Mouse (Mus musculus) intestine, postnatal 0 days (tissue): ENCODE measurements at regions not wholly inside any gene's neighbourhood (a gene's known extent, or its start where the extent isn't known, plus 50 kb on each side); places are given as distances from the start of the nearest gene placed in this dataset.

ENCODE experiments used
- ATAC-seq: fragments of 200-750 bp; cut with Nextera tagmentation; 2 replicates; pipeline ENCODE4 v1.8.0; 2017; ENCODE audit warnings: mild to moderate bottlenecking, moderate TSS enrichment, moderate library complexity
- H3K27ac ChIP-seq: fragments of 300-500 bp; sonication (generic); 2 replicates; pipeline ENCODE4 v1.5.1; 2014; ENCODE audit warnings: mild to moderate bottlenecking, low read depth, low read length, moderate library complexity
- H3K27me3 ChIP-seq: fragments of 300-500 bp; sonication (generic); replicated peaks from 2 replicates; pipeline ENCODE4 v1.6.1; 2014; ENCODE audit warnings: low read length, mixed read lengths; ENCODE audit not compliant: control insufficient read depth, insufficient read depth
- H3K36me3 ChIP-seq: fragments of 300-500 bp; sonication (generic); 2 replicates; pipeline ENCODE4 v1.6.1; 2014; ENCODE audit warnings: mild to moderate bottlenecking, moderate library complexity; ENCODE audit not compliant: control insufficient read depth, insufficient read depth
- H3K4me1 ChIP-seq: fragments of 300-500 bp; sonication (generic); replicated peaks from 2 replicates; pipeline ENCODE4 v1.6.1; 2014; ENCODE audit warnings: antibody characterized with exemption, low read length, mixed read lengths; ENCODE audit not compliant: control insufficient read depth, insufficient read depth
- H3K4me2 ChIP-seq: fragments of 300-500 bp; sonication (generic); replicated peaks from 2 replicates; pipeline ENCODE4 v1.6.1; 2014; ENCODE audit warnings: low read depth, mild to moderate bottlenecking, moderate library complexity
- H3K4me3 ChIP-seq: fragments of 300-500 bp; sonication (generic); 2 replicates; pipeline ENCODE4 v1.5.1; 2014; ENCODE audit warnings: low read depth, low read length
- H3K9ac ChIP-seq: fragments of 300-500 bp; sonication (generic); 2 replicates; pipeline ENCODE4 v1.6.1; 2014; ENCODE audit warnings: mild to moderate bottlenecking, low read depth, low read length
- H3K9me3 ChIP-seq: fragments of 300-500 bp; sonication (generic); 2 replicates; pipeline ENCODE4 v1.6.1; 2016; ENCODE audit warnings: mixed run types; ENCODE audit not compliant: control insufficient read depth
- CTCF ChIP-seq: sonication (generic); IDR thresholded peaks from 2 replicates; pipeline ENCODE4 v1.5.1; 2016; ENCODE audit warnings: low read depth, mild to moderate bottlenecking, control low read depth, antibody characterized with exemption, moderate library complexity
- WGBS: fragments of 180-500 bp; shearing (Covaris S2); extraction: QIAGEN DNeasy Blood & Tissue Kit; methylation state at CpG from one replicate; pipeline ENCODE4 v1.1.7; 2014; 5-methylcytosine and 5-hydroxymethylcytosine counted together

- no peak overlapping the region for H3K27ac ChIP-seq
- H3K9ac ChIP-seq = no peak overlapping the region
- H3K4me1 ChIP-seq = no peaks in the 10 kb centered on the region
- no peak for ATAC-seq
- H3K4me3 ChIP-seq = no peak overlapping the region
- no peaks in the 10 kb centered on the region for H3K9me3 ChIP-seq
- H3K4me2 ChIP-seq = no peak overlapping the region
- H3K36me3 ChIP-seq = no peaks in the 10 kb centered on the region
- no peaks in the 10 kb centered on the region for H3K27me3 ChIP-seq
- TF ChIP-seq CTCF = no peak
- 87% methylated on average over 5 of the region's 5 CpGs for WGBS
Observed at GRCm38 (mm10) chr12:57928030-57928429, 283.5 kb upstream of the Sstr1 start.

- ATAC-seq = no peak
- Histone ChIP-seq H3K36me3 (no peaks in the 10 kb centered on the region), H3K27me3 (no peaks in the 10 kb centered on the region), H3K4me2 (no peak overlapping the region), H3K27ac (no peak overlapping the region), H3K9ac (no peak overlapping the region), H3K4me1 (no peaks in the 10 kb centered on the region), H3K4me3 (no peak overlapping the region), H3K9me3 (no peaks in the 10 kb centered on the region)
- no peak for TF ChIP-seq CTCF
Observed at GRCm38 (mm10) chr12:57931856-57932255, 279.7 kb upstream of the Sstr1 start.

- Histone ChIP-seq H3K4me2 (no peak overlapping the region), H3K4me3 (no peak overlapping the region), H3K9me3 (no peaks in the 10 kb centered on the region), H3K36me3 (no peaks in the 10 kb centered on the region), H3K4me1 (no peaks in the 10 kb centered on the region), H3K27ac (no peak overlapping the region), H3K27me3 (no peaks in the 10 kb centered on the region), H3K9ac (no peak overlapping the region)
- 71% methylated on average over 5 of the region's 5 CpGs for WGBS
- no peak for ATAC-seq
- TF ChIP-seq CTCF = no peak
Observed at GRCm38 (mm10) chr12:57949886-57950285, 261.7 kb upstream of the Sstr1 start.

- Histone ChIP-seq H3K4me2 (no peak overlapping the region), H3K4me1 (no peaks in the 10 kb centered on the region), H3K9me3 (no peaks in the 10 kb centered on the region), H3K36me3 (no peaks in the 10 kb centered on the region), H3K9ac (no peak overlapping the region), H3K27ac (no peak overlapping the region), H3K27me3 (no peaks in the 10 kb centered on the region), H3K4me3 (no peak overlapping the region)
- ATAC-seq = no peak
- TF ChIP-seq CTCF = no peak
- WGBS = 66% methylated on average over 2 of the region's 2 CpGs
Observed at GRCm38 (mm10) chr12:57958527-57958926, 253.0 kb upstream of the Sstr1 start.

- WGBS = 85% methylated on average over 6 of the region's 6 CpGs
- no peak for TF ChIP-seq CTCF
- ATAC-seq = no peak
Observed at GRCm38 (mm10) chr12:57960171-57960570, 251.4 kb upstream of the Sstr1 start.

GRCm38 (mm10) chr12:57969168-57969567 lies 242.4 kb upstream of the Sstr1 start:
- H3K4me3 ChIP-seq = no peak overlapping the region
- no peaks in the 10 kb centered on the region for H3K36me3 ChIP-seq
- H3K9me3 ChIP-seq = no peaks in the 10 kb centered on the region
- 65% methylated on average over 3 of the region's 3 CpGs for WGBS
- no peaks in the 10 kb centered on the region for H3K27me3 ChIP-seq
- no peak for ATAC-seq
- no peak overlapping the region for H3K9ac ChIP-seq
- H3K4me2 ChIP-seq = no peak overlapping the region
- no peak overlapping the region for H3K27ac ChIP-seq
- no peaks in the 10 kb centered on the region for H3K4me1 ChIP-seq
- no peak for TF ChIP-seq CTCF

More at GRCm38 (mm10) chr12:57960171-57960570, 251.4 kb upstream of the Sstr1 start:
- no peak overlapping the region for H3K4me3 ChIP-seq
- H3K27ac ChIP-seq = no peak overlapping the region
- H3K4me2 ChIP-seq = no peak overlapping the region
- no peaks in the 10 kb centered on the region for H3K9me3 ChIP-seq
- H3K27me3 ChIP-seq = no peaks in the 10 kb centered on the region
- no peaks in the 10 kb centered on the region for H3K36me3 ChIP-seq
- no peak overlapping the region for H3K9ac ChIP-seq
- no peaks in the 10 kb centered on the region for H3K4me1 ChIP-seq

GRCm38 (mm10) chr12:57970163-57970562 lies 241.4 kb upstream of the Sstr1 start:
- H3K36me3 ChIP-seq = no peaks in the 10 kb centered on the region
- no peak for TF ChIP-seq CTCF
- H3K4me2 ChIP-seq = no peak overlapping the region
- H3K4me1 ChIP-seq = no peaks in the 10 kb centered on the region
- no peaks in the 10 kb centered on the region for H3K27me3 ChIP-seq
- ATAC-seq = no peak
- no peak overlapping the region for H3K9ac ChIP-seq
- H3K9me3 ChIP-seq = no peaks in the 10 kb centered on the region
- 81% methylated on average over 4 of the region's 4 CpGs for WGBS
- no peak overlapping the region for H3K4me3 ChIP-seq
- H3K27ac ChIP-seq = no peak overlapping the region
